8 mouse cellular contexts compared by ENCODE assay signal in genomic region chr17:33089220-33089949, GRCm38 (mm10). TPM values are rescaled to one million over a fixed set of nuclear protein-coding genes. Genes with fewer than 3 reads are reported as not detected.
DNase-seq lines count a peak whose midpoint lies in the region; ATAC-seq and TF ChIP-seq lines count a peak whose summit lies in the region.

Zfp563 (plus strand) TSS chr17:33089310.

- peak; percentile 98 for DNase-seq in 3T3-L1 (ENCODE audit: low read depth, low spot score)
- DNase-seq in adrenal gland, postnatal 4 days (ENCODE audit: low spot score in 2 of 2) = peak; percentile 82 to 91
- DNase-seq in embryonic facial prominence, embryonic 14.5 days (ENCODE audit: low spot score) = peak; percentile 95
- peak; percentile 95 to 96 for DNase-seq in heart, adult 2 months
- DNase-seq in kidney, adult 8-10 months = peak; percentile 97
- DNase-seq in spleen, postnatal 10 days (ENCODE audit: low spot score in 2 of 2) = peak; percentile 84 to 86

- H3K79me2 ChIP-seq in heart, adult 2 months (replicated peaks; ENCODE audit: control insufficient read depth, insufficient read depth, low read length) = no peaks in the 10 kb centered on the region

- H3K9me3 ChIP-seq in embryonic facial prominence, embryonic 14.5 days (ENCODE audit: control insufficient read depth, low read length) = no peaks in the 10 kb centered on the region
- H3K9me3 ChIP-seq in limb, embryonic 13.5 days = no peaks in the 10 kb centered on the region
- H3K9me3 ChIP-seq in midbrain, embryonic 16.5 days (replicated peaks; ENCODE audit: control insufficient read depth, low read length, poor library complexity, severe bottlenecking) = no peaks in the 10 kb centered on the region

- TF ChIP-seq EP300 in heart, adult 2 months (IDR thresholded peaks at IDR 0.05; ENCODE audit: insufficient read depth, low read depth, low read length) = 0 out of 2 replicates have a peak, but pooled peaks have one; percentile 53

- peak within 1 kb of the TSS; percentile 75 for H3K9ac ChIP-seq in embryonic facial prominence, embryonic 14.5 days (ENCODE audit: low read depth, low read length)
- H3K9ac ChIP-seq in heart, adult 2 months (ENCODE audit: low read depth, low read length) = peak within 1 kb of the TSS; percentile 76
- peak within 1 kb of the TSS; percentile 75 for H3K9ac ChIP-seq in limb, embryonic 13.5 days
- H3K9ac ChIP-seq in midbrain, embryonic 16.5 days (ENCODE audit: low read depth, low read length) = peak within 1 kb of the TSS; percentile 65

- peak within 1 kb of the TSS; percentile 46 for H3K4me3 ChIP-seq in embryonic facial prominence, embryonic 14.5 days (ENCODE audit: low read depth, low read length)
- H3K4me3 ChIP-seq in heart, adult 2 months = peak within 1 kb of the TSS; percentile 72
- peak within 1 kb of the TSS; percentile 68 for H3K4me3 ChIP-seq in limb, embryonic 13.5 days
- peak within 1 kb of the TSS; percentile 60 for H3K4me3 ChIP-seq in midbrain, embryonic 16.5 days (ENCODE audit: low read depth, low read length)

- peak; percentile 94 for ATAC-seq in embryonic facial prominence, embryonic 14.5 days (ENCODE audit: low read depth)
- ATAC-seq in limb, embryonic 13.5 days (ENCODE audit: low FRiP score, low read depth) = peak; percentile 92
- peak; percentile 95 for ATAC-seq in midbrain, embryonic 16.5 days

- peak within 1 kb of the TSS; percentile 56 for H3K4me2 ChIP-seq in embryonic facial prominence, embryonic 14.5 days (ENCODE audit: low read depth, low read length)
- peak within 1 kb of the TSS; percentile 68 for H3K4me2 ChIP-seq in limb, embryonic 13.5 days (replicated peaks)
- H3K4me2 ChIP-seq in midbrain, embryonic 16.5 days (ENCODE audit: low read length) = peak within 1 kb of the TSS; percentile 71

- H3K36me3 ChIP-seq in embryonic facial prominence, embryonic 14.5 days (ENCODE audit: control insufficient read depth, insufficient read depth, low read length) = no peaks in the 10 kb centered on the region
- no peaks in the 10 kb centered on the region; the same call in 1 of the 2 replicates for H3K36me3 ChIP-seq in heart, adult 2 months (ENCODE audit: control insufficient read depth, insufficient read depth, low read length)
- no peaks in the 10 kb centered on the region for H3K36me3 ChIP-seq in limb, embryonic 13.5 days
- no peaks in the 10 kb centered on the region for H3K36me3 ChIP-seq in midbrain, embryonic 16.5 days (ENCODE audit: control insufficient read depth, insufficient read depth, low read length)

- peak; percentile 22; the same call in 1 of the 2 replicates for TF ChIP-seq CTCF in heart, adult 2 months (IDR thresholded peaks at IDR 0.05)

- TF ChIP-seq POLR2A in heart, adult 2 months (IDR thresholded peaks at IDR 0.05; ENCODE audit: insufficient read depth, low read depth, low read length) = peak; percentile 55; the same call in 1 of the 2 replicates

- H3K27ac ChIP-seq in embryonic facial prominence, embryonic 14.5 days (replicated peaks; ENCODE audit: low read depth, low read length) = peak within 1 kb of the TSS; percentile 88
- H3K27ac ChIP-seq in heart, adult 2 months = peak within 1 kb of the TSS; percentile 95
- peak within 1 kb of the TSS; percentile 83; the same call in 1 of the 2 replicates for H3K27ac ChIP-seq in limb, embryonic 13.5 days
- peak within 1 kb of the TSS; percentile 86 for H3K27ac ChIP-seq in midbrain, embryonic 16.5 days (ENCODE audit: low read length)

- intact Hi-C loops in heart, adult 2 months (cut with DNase I) = loop anchor here (2.0 kb wide), 1 partner anchor 57 kb away; the partner anchor contains the start of gene Zfp763

- H3K4me1 ChIP-seq in embryonic facial prominence, embryonic 14.5 days (ENCODE audit: control insufficient read depth, insufficient read depth, low read length) = peaks cover 13% of the 10 kb centered on the region
- peaks cover 5% of the 10 kb centered on the region for H3K4me1 ChIP-seq in heart, adult 2 months (ENCODE audit: control insufficient read depth, insufficient read depth, low read length)
- peaks cover 12% of the 10 kb centered on the region for H3K4me1 ChIP-seq in limb, embryonic 13.5 days
- H3K4me1 ChIP-seq in midbrain, embryonic 16.5 days (ENCODE audit: control insufficient read depth, insufficient read depth, low read length) = peaks cover 17% of the 10 kb centered on the region

- whole genome bisulfite sequencing in embryonic facial prominence, embryonic 14.5 days = 5% methylated on average over 32 of the region's 34 CpGs
- 4% methylated on average over 34 of the region's 34 CpGs for WGBS in heart, adult 2 months
- WGBS in limb, embryonic 13.5 days = 4% methylated on average over 34 of the region's 34 CpGs
- 4% methylated on average over 34 of the region's 34 CpGs for WGBS in midbrain, embryonic 16.5 days

- no peaks in the 10 kb centered on the region for H3K27me3 ChIP-seq in embryonic facial prominence, embryonic 14.5 days (replicated peaks; ENCODE audit: control insufficient read depth, insufficient read depth, low read length)
- H3K27me3 ChIP-seq in heart, adult 2 months (ENCODE audit: control insufficient read depth, insufficient read depth, low read length) = no peaks in the 10 kb centered on the region
- no peaks in the 10 kb centered on the region for H3K27me3 ChIP-seq in limb, embryonic 13.5 days
- no peaks in the 10 kb centered on the region for H3K27me3 ChIP-seq in midbrain, embryonic 16.5 days (ENCODE audit: control insufficient read depth, insufficient read depth, low read depth, low read length)

RNA-seq across cellular contexts. Expression of gene Zfp563, which starts in this region (rescaled TPM):
- total RNA-seq in adrenal gland, postnatal 4 days (2021) = 10 to 100 TPM; 11.1 to 12.2 TPM
- polyA plus RNA-seq in embryonic facial prominence, embryonic 14.5 days (2014; fragmentation: Nextera tagmentation; extraction: Ambion mirVana) = 7.8 and 9.0 TPM in 2 replicates
- total RNA-seq in heart, adult 2 months (2021) = 1 to 10 TPM; 6.0 to 6.1 TPM
- 1.7 and 2.5 TPM in 2 replicates for polyA plus RNA-seq in heart, adult 2 months (2012; rRNA removed)
- 10.9 and 12.0 TPM in 2 replicates for polyA plus RNA-seq in limb, embryonic 13.5 days (2015; fragmentation: Nextera tagmentation; extraction: Ambion mirVana)
- 22.9 and 25.0 TPM in 2 replicates for polyA plus RNA-seq in midbrain, embryonic 16.5 days (2015; fragmentation: Nextera tagmentation; extraction: Ambion mirVana)

Comparison
In these comparisons a context has a peak if more than half of its experiments do, and no peak if none do; other contexts are left out.
1. Peak in every context shown above with its lines: DNase-seq, ATAC-seq, H3K4me3 ChIP-seq and H3K27ac ChIP-seq.